Mouse (Mus musculus): Measurements from ENCODE around the gene Edc4.

Gene Edc4

DNA sequence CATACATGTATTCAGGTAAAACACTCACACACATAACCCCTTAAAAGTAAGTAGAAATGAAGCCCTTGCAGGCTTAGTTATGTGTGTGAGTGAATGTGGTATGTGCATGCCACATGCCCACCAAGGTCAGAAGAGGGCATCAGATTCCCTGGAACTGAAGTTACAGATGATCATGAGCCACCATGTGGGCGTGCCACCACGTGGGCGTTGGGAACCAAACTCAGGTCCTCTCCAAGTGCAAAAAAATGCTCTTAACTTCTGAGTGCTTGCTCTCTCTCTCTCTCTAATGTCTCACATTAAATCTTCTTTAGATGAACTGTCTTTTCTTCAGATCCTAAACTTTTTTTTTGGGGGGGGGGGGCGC is 57.6 kb downstream of the Edc4 start, which contains the start of gene Psmb10:
Psmb10 (minus strand) TSS at position 139 of the 364 bp plus-strand sequence.
- DNase-seq (ENCODE audit: low read depth, low spot score) = no peak

DNA sequence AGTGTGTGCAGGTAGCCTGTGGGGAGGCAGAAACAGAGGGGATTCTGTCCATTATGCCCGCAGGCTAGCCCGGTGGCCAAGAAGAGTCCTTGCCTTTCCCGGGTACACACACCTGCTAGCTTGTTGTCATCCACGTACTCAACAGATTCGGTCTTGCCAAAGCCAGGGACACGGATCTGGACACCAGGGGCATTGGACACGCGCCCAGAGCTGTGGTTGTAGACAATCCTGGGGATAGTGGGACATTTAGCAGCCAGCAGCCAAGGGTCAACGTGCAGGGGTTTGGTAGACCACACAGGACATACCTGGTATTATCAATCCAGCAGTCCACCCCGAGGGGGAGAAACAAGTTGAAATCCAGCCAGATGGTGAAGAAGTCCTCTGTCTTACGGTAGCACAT is 61.3 kb downstream of the Edc4 start:
- no peak for DNase-seq (ENCODE audit: low read depth, low spot score)

DNA sequence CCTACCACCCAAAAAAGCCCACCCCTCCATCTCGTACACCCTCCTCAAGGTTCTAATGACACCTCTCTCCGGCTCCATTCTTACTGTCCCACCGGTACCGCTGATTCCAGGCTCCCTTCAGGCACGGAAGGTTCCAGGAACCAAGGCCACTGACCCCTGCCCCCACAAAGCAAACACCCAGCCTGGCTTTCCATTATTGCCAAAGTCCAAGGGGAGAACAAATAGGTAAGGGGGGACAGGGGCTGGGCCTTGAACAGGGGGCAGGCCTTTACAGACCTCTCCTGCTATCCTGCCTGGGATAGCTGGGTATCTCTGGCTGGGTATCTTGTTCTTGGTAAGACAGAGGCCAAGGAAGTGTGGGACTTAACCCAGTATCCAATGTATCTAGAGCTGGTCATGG is 61.9 kb downstream of the Edc4 start:
- DNase-seq (ENCODE audit: low read depth, low spot score) = no peak

DNA sequence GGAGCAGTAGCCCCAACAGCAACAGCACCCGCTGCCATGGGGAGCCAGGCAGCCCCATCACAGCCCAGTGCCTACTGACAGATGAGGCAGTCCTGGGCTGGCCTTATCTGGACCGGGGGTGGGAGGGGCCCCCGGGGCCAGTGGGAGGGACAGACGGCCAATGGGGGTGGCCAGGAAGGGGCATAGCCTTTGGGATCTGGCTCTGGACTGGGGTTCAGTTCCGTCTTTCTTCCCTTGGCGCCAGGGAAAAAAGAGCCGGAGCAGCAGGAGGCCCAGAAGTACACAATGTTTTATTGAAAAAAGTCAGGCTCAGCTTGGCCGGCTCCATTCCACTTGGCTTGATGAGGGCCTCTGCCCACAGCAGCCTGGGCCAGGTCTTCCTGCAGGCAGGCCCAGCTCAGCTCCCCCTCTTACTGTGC is 62.6 kb downstream of the Edc4 start, which contains the start of gene Lcat:
Lcat (minus strand) TSS at position 62 of the 419 bp plus-strand sequence.
- DNase-seq (ENCODE audit: low read depth, low spot score) = no peak

All from ES-CJ7 (cell line).